37 mouse cellular contexts compared by ENCODE assay signal in genomic region chr9:78000586-78001500, GRCm38 (mm10). TPM values are rescaled to one million over a fixed set of nuclear protein-coding genes. Genes with fewer than 3 reads are reported as not detected.
DNase-seq lines count a peak whose midpoint lies in the region; ATAC-seq and TF ChIP-seq lines count a peak whose summit lies in the region.
"Had no signal": no experiment of that assay in that cellular context is flagged by ENCODE, and none has a peak within 500 bp of the region (broad histone marks: within the 10 kb centered on the region; RNA-seq: fewer than 3 reads in every experiment).

No protein-coding gene starts in this region.

- no peaks in the 10 kb centered on the region for H3K36me3 ChIP-seq in heart, embryonic 12.5 days
- H3K36me3 ChIP-seq in heart, embryonic 13.5 days, result no peaks in the 10 kb centered on the region
- no peaks in the 10 kb centered on the region for H3K36me3 ChIP-seq in lung, postnatal 0 days (ENCODE audit: insufficient read depth, low read length)
- H3K36me3 ChIP-seq in kidney, adult 2 months (ENCODE audit: control insufficient read depth, insufficient read depth, low read length), result no peaks in the 10 kb centered on the region
- H3K36me3 ChIP-seq: limb, embryonic 13.5 days; liver, embryonic 15.5 days; lung, embryonic 15.5 days; midbrain, embryonic 12.5 days; neural tube, embryonic 13.5 days had no signal

- intact Hi-C loops in heart, postnatal 36 days (cut with DNase I), result loop anchor here (2.0 kb wide), 1 partner anchor 82 kb away; no protein-coding TSS in a partner anchor
- intact Hi-C loops in heart, postnatal 10 days (cut with DNase I), result no loop called here

- H3K4me3 ChIP-seq in heart, embryonic 12.5 days, result no peak overlapping the region
- H3K4me3 ChIP-seq in heart, embryonic 13.5 days, result no peak overlapping the region
- H3K4me3 ChIP-seq in lung, postnatal 0 days (ENCODE audit: low read depth, low read length), result no peak overlapping the region
- no peak overlapping the region for H3K4me3 ChIP-seq in kidney, adult 2 months (ENCODE audit: insufficient read depth, low read depth, low read length)
- H3K4me3 ChIP-seq: erythroblast, embryonic 14.5 days; limb, embryonic 13.5 days; liver, embryonic 15.5 days; lung, embryonic 15.5 days; midbrain, embryonic 12.5 days; neural tube, embryonic 13.5 days had no signal

- H3K4me1 ChIP-seq in heart, embryonic 12.5 days (replicated peaks), result peaks cover 16% of the 10 kb centered on the region
- peaks cover 20% of the 10 kb centered on the region for H3K4me1 ChIP-seq in heart, embryonic 13.5 days
- no peaks in the 10 kb centered on the region for H3K4me1 ChIP-seq in lung, postnatal 0 days (ENCODE audit: insufficient read depth, low read depth, low read length)
- no peaks in the 10 kb centered on the region for H3K4me1 ChIP-seq in kidney, adult 2 months (ENCODE audit: control insufficient read depth, insufficient read depth, low read length)
- H3K4me1 ChIP-seq: limb, embryonic 13.5 days; lung, embryonic 15.5 days; midbrain, embryonic 12.5 days; neural tube, embryonic 13.5 days had no signal

- H3K27me3 ChIP-seq in heart, embryonic 12.5 days (replicated peaks), result no peaks in the 10 kb centered on the region
- no peaks in the 10 kb centered on the region for H3K27me3 ChIP-seq in heart, embryonic 13.5 days (replicated peaks)
- H3K27me3 ChIP-seq in lung, postnatal 0 days (replicated peaks; ENCODE audit: insufficient read depth, low read length), result no peaks in the 10 kb centered on the region
- no peaks in the 10 kb centered on the region for H3K27me3 ChIP-seq in kidney, adult 2 months (replicated peaks; ENCODE audit: control insufficient read depth, insufficient read depth, low read length)
- H3K27me3 ChIP-seq: limb, embryonic 13.5 days; lung, embryonic 15.5 days; midbrain, embryonic 12.5 days; neural tube, embryonic 13.5 days had no signal

- no peak for DNase-seq in heart, postnatal 36 days
- peak; percentile 22 for DNase-seq in brain, adult 2 months (ENCODE audit: low read depth, low spot score)
- peak; percentile 47 to 52 for DNase-seq in heart, postnatal 10 days
- no peak for DNase-seq in lung, postnatal 0 days (ENCODE audit: low spot score)
- no peak for DNase-seq in kidney, adult 2 months
- DNase-seq: adrenal gland, postnatal 25 days; B cell, adult 2 months; cerebellum, adult 18-20 months; cerebellum, postnatal 10 days; gastrocnemius, postnatal 25 days; kidney, adult 18-20 months; kidney, postnatal 36 days; lung, postnatal 36 days; thymus, postnatal 14 days had no signal

- ATAC-seq in heart, embryonic 12.5 days (ENCODE audit: insufficient number of reproducible peaks, low FRiP score), result peak; percentile 69; the same call in 1 of the 2 replicates
- ATAC-seq in heart, embryonic 13.5 days (ENCODE audit: extremely low read depth, insufficient number of reproducible peaks, low FRiP score, low TSS enrichment), result no peak
- ATAC-seq in lung, postnatal 0 days, result no peak
- ATAC-seq: forebrain, embryonic 14.5 days; hindbrain, embryonic 16.5 days had no signal

- H3K9ac ChIP-seq in heart, embryonic 12.5 days, result peak overlapping the region; percentile 40; the same call in 1 of the 2 replicates
- peak overlapping the region; percentile 30 for H3K9ac ChIP-seq in heart, embryonic 13.5 days
- H3K9ac ChIP-seq in lung, postnatal 0 days (replicated peaks; ENCODE audit: low read depth), result no peak overlapping the region
- H3K9ac ChIP-seq: limb, embryonic 13.5 days; liver, embryonic 15.5 days; lung, embryonic 15.5 days; midbrain, embryonic 12.5 days; neural tube, embryonic 13.5 days had no signal

- 40% methylated on average over 7 of the region's 7 CpGs for WGBS in heart, embryonic 12.5 days
- WGBS in heart, embryonic 13.5 days, result 50% methylated on average over 7 of the region's 7 CpGs
- 75% methylated on average over 7 of the region's 7 CpGs for WGBS in lung, postnatal 0 days
- 88% methylated on average over 7 of the region's 7 CpGs for WGBS in kidney, adult 2 months

- no peak for TF ChIP-seq POLR2A in kidney, adult 2 months (IDR thresholded peaks at IDR 0.05; ENCODE audit: low read depth, low read length)

- H3K9me3 ChIP-seq in heart, embryonic 12.5 days (replicated peaks), result no peaks in the 10 kb centered on the region
- H3K9me3 ChIP-seq in heart, embryonic 13.5 days, result no peaks in the 10 kb centered on the region
- H3K9me3 ChIP-seq in lung, postnatal 0 days (ENCODE audit: low read length), result no peaks in the 10 kb centered on the region
- H3K9me3 ChIP-seq: limb, embryonic 13.5 days; liver, embryonic 15.5 days; lung, embryonic 15.5 days; midbrain, embryonic 12.5 days; neural tube, embryonic 13.5 days had no signal

- peak overlapping the region; percentile 41 for H3K4me2 ChIP-seq in heart, embryonic 12.5 days
- peak overlapping the region; percentile 40 for H3K4me2 ChIP-seq in heart, embryonic 13.5 days
- H3K4me2 ChIP-seq in lung, postnatal 0 days (replicated peaks; ENCODE audit: low read depth, low read length), result no peak overlapping the region
- H3K4me2 ChIP-seq: limb, embryonic 13.5 days; liver, embryonic 15.5 days; lung, embryonic 15.5 days; midbrain, embryonic 12.5 days; neural tube, embryonic 13.5 days had no signal

- no peak for TF ChIP-seq EP300 in lung, postnatal 0 days (IDR thresholded peaks at IDR 0.05)

- no peak for TF ChIP-seq CTCF in lung, postnatal 0 days (IDR thresholded peaks at IDR 0.05)
- no peak for TF ChIP-seq CTCF in kidney, adult 2 months (conservative IDR thresholded peaks at IDR 0.05; ENCODE audit: insufficient read depth, insufficient read length, low read depth, low read length)

- peak overlapping the region; percentile 90 for H3K27ac ChIP-seq in heart, embryonic 12.5 days (ENCODE audit: poor library complexity, severe bottlenecking)
- peak overlapping the region; percentile 88 for H3K27ac ChIP-seq in heart, embryonic 13.5 days (replicated peaks)
- no peak overlapping the region for H3K27ac ChIP-seq in lung, postnatal 0 days (ENCODE audit: low read length)
- H3K27ac ChIP-seq in kidney, adult 2 months (ENCODE audit: insufficient read depth, low read depth, low read length), result no peak overlapping the region
- H3K27ac ChIP-seq: limb, embryonic 13.5 days; liver, embryonic 15.5 days; lung, embryonic 15.5 days; midbrain, embryonic 12.5 days; neural tube, embryonic 13.5 days had no signal

RNA-seq across cellular contexts. Expression of gene Gcm1, which starts 50.9 kb away (rescaled TPM):
- polyA plus RNA-seq in heart, embryonic 12.5 days (2016; fragmentation: Nextera tagmentation; extraction: Ambion mirVana), result not detected in 2 replicates
- total RNA-seq in heart, postnatal 36 days (2021), result not detected
- not detected in 2 replicates for polyA plus RNA-seq in heart, embryonic 13.5 days (2015; fragmentation: Nextera tagmentation; extraction: Ambion mirVana)
- not detected for total RNA-seq in heart, postnatal 10 days (2021)
- polyA plus RNA-seq in lung, postnatal 0 days (2015; fragmentation: Nextera tagmentation; extraction: Ambion mirVana), result 0.14 TPM in 2 replicates
- polyA plus RNA-seq in kidney, adult 2 months (2012; rRNA removed), result 3.1 and 3.5 TPM in 2 replicates
- total RNA-seq: adrenal gland, adult 18-20 months; adrenal gland, postnatal 25 days; common myeloid progenitor, adult 5-6 weeks; gastrocnemius, adult 18-20 months; gastrocnemius, postnatal 25 days; heart, adult 18-20 months; layer of hippocampus, adult 8-10 months; layer of hippocampus, postnatal 25 days; left cerebral cortex, adult 8-10 months; left cerebral cortex, postnatal 36 days; megakaryocyte, adult 5-6 weeks had no signal
- polyA plus RNA-seq: brain, embryonic 14.5 days; erythroblast, embryonic 14.5 days; forebrain, embryonic 14.5 days; hindbrain, embryonic 11.5 days; hindbrain, embryonic 16.5 days; intestine, embryonic 14.5 days; limb, embryonic 13.5 days; liver, embryonic 15.5 days; neural tube, embryonic 13.5 days; urinary bladder, adult 2 months had no signal

Comparison
In these comparisons a context has a peak if more than half of its experiments do, and no peak if none do; other contexts are left out.
1. DNase-seq: peak in brain, adult 2 months (single experiment) and heart, postnatal 10 days (2 of 2); none in heart, postnatal 36 days (0 of 2), lung, postnatal 0 days (single experiment) and kidney, adult 2 months (single experiment).
2. H3K27ac ChIP-seq: peak in heart, embryonic 12.5 days (single experiment) and heart, embryonic 13.5 days (single experiment); none in lung, postnatal 0 days (single experiment) and kidney, adult 2 months (single experiment).